Mouse (Mus musculus): ENCODE data around the gene Klhl40. TPM values are rescaled to one million over a fixed set of nuclear protein-coding genes. Genes with fewer than 3 reads are reported as not detected.

The Klhl40 gene
- total RNA-seq, 2 experiments from 2014 or later, result 3.3 to 3.5 TPM

DNA sequence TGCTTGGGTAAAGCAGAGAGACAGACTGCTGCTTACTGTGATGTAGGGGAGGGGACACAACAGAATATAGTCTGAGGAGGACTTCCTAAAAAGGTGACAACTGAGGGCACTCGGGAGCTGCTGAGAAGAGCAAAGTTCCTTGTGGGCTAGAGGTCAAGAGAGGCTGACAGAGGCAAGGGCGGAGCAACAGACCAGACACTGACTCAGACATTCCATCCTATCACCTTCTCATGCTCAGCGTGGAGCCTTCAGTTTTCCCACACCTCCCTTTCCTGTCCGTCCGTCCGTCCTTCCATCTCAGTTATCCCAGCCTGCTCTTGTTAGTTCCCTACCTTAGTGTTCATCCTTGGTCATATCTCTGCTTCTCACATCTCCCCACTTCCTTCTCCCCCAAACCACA, 37.8 kb downstream of the Klhl40 start:
- intact Hi-C loops (cut with DNase I), result no loop called here
- DNase-seq (ENCODE audit: extremely low spot score in 1 of 2, low spot score in 2 of 2), result no peak

DNA sequence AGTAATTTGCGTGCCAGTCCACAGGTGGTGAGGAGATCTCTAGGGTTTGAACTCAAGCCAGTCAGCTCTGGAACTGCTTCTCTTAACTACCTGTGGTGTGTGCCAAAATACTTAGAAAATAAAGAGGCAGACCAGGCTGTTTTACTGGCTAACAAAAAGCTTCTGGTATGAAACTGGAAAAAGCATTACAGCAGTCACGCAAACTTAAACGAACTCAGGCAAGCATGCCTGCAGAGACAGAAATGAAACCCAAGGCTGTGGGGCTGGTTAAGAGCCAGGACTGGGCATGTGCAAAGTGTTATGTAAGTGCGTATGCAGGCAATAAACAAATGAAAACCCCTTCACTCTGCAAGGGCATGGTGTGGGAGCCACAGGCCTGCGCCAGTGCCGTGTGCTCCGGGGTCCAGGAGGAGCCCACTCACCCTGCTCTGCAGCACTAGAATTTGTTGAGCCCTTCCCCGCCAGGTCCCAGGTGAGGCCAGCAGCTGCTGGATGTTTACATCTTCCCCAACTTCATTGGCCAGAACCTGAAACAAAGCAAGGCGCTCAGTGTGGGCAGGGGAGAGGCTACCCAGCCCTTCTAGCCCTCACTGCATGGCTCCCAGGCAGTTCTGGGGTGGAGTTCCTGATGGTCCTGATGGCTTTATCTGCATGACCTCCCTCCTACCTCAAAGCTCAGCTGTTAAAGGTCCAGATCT, 41.8 kb downstream of the Klhl40 start:
- intact Hi-C loops (cut with DNase I), result no loop called here
- peak in 1 of 2 experiments; percentile 23 for DNase-seq (ENCODE audit: extremely low spot score in 1 of 2, low spot score in 2 of 2)

GRCm38 (mm10) chr9:121819771-121820471, 42.5 kb downstream of the Klhl40 start:
- peak in 1 of 2 experiments; percentile 30 for DNase-seq (ENCODE audit: extremely low spot score in 1 of 2, low spot score in 2 of 2)
- intact Hi-C loops (cut with DNase I), result no loop called here

DNA sequence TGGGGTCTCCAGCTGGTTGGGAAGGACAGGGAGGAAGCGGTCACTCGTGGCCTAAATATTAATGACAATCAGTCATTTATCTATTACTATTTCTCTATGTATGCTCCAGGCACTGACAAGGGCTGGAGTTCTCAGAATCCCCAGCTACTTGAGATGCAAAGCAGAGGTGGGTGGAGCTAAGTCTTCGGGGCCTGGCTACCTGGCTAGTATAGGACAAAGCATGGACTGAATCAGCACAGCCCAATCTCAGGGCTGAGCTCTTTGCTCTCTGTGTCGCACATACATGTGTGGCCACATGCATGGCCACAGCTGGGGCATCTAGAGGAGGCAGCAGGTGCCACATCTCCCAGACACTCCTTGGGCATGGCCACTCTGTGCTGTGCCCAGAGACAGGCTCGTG, 43.4 kb downstream of the Klhl40 start:
- no peak for DNase-seq (ENCODE audit: extremely low spot score in 1 of 2, low spot score in 2 of 2)
- intact Hi-C loops (cut with DNase I), result no loop called here

DNA sequence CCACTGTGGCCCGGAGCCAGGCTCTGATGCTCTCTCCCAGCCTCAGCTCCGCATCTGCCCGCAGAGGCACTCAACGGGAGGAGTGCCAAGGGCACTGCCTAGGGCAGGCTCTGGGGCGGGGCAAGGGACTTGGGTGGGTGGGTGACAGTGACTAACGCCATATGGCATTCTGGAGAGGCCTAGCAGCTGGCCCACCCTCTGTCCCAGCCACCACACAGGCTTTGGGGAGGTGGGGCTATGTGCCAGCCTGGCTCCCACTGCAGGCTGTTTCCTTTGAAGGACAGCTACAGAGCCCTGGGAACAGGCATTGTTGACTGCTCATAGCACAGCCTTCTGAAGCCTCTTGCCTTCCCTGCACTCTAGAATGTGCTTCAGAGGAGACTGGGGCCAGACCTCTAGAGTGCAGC, 45.2 kb downstream of the Klhl40 start:
- peak in 1 of 2 experiments; percentile 54 for DNase-seq (ENCODE audit: extremely low spot score in 1 of 2, low spot score in 2 of 2)
- intact Hi-C loops (cut with DNase I), result no loop called here

DNA sequence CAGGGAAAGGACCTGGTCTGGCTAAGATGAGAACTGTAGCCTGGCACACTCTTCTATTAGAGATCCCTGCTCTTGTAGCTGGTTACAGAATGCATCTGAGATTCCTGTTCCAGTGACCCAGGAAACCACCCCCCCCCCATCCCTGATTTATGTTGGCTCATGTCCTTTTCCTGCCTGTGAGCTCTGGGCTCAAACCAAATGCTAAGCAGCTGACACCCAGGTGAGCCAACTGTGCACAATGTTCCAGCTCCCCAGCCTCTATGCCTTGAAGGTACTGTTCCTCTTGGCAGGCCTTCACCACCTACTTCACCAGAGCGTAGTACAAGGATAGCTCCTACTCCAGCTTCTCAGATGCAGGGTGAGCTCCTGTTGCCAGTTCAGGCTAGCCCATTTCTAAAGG, 45.6 kb downstream of the Klhl40 start:
- no peak for DNase-seq (ENCODE audit: extremely low spot score in 1 of 2, low spot score in 2 of 2)
- intact Hi-C loops (cut with DNase I), result no loop called here

DNA sequence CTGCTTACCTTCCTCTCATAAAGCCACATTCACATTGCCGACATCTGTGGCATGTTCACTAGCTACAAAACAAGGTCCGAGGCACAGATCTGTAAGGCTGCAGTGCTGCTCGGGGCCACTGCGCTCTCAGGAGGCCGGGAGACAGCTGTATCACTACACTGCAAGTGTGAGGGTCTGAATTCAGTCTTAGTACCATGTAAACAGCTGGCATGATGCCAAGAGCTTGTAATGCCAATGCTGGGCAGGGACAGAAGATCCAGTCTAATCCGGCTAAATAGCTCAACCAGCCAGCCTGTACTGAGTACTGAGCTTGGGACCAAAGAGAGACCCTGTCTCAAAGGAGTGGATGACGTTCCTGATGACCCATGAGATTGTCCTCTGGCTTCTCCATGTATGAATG, 46.6 kb downstream of the Klhl40 start:
- no peak for DNase-seq (ENCODE audit: extremely low spot score in 1 of 2, low spot score in 2 of 2)
- intact Hi-C loops (cut with DNase I), result no loop called here

GRCm38 (mm10) chr9:121826356-121826755, 48.9 kb downstream of the Klhl40 start:
- intact Hi-C loops (cut with DNase I), result no loop called here
- DNase-seq (ENCODE audit: extremely low spot score in 1 of 2, low spot score in 2 of 2), result no peak

DNA sequence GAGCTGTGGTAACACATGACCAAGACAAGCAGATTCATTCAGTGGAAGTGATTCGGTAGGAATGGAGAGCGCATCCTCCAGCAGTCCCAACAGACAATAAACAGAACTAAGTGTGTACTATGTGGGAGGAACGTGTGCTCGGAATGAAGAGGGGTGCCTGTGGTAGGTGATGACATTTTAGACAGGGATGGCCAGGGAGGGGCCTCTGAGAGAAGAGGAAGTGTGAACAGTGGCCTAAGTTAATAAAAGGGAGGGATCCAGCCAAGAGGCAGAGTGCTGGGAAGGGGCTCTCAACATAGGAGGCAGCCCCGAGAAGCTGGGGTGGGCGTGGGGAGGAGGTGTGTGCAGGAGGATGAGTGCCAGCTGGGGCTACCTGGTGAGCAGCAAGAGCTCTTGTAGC, 50.9 kb downstream of the Klhl40 start:
- intact Hi-C loops (cut with DNase I), result no loop called here
- DNase-seq (ENCODE audit: extremely low spot score in 1 of 2, low spot score in 2 of 2), result no peak

DNA sequence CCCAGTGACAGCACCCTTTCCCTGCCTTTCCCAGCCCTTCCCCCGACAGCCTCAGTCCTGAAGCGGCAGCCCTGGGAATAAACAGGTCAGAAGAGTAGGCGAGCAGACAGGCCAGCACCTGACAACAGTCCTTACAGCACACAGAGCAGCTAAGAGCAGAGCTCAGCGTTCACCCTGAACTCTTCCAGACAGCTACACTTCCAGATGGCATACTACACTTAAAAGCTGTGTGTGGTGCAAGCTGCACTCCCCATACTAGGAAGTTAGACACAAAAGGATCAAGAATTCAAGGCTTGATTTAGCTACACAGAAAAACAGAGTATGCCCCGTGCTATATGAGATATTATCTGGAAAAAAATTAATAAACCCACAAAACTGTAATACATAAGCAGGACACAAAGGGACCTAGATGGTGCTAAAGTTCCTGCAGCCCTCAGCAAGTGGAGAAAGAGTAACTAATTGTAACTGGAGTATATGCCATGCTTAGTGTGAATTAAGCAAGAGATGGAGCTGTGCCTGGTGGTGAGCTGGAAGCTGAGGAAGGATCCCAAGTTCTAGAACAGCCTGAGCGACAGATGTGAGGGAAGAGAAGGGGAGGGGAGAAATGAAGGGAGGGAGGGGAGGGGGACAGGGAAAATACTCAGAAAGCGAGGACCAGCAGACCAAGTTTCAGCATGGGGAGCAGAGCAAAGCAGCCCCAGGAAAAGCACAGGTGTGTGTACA, 52.0 kb downstream of the Klhl40 start:
- DNase-seq (ENCODE audit: extremely low spot score in 1 of 2, low spot score in 2 of 2), result no peak
- intact Hi-C loops (cut with DNase I), result no loop called here

DNA sequence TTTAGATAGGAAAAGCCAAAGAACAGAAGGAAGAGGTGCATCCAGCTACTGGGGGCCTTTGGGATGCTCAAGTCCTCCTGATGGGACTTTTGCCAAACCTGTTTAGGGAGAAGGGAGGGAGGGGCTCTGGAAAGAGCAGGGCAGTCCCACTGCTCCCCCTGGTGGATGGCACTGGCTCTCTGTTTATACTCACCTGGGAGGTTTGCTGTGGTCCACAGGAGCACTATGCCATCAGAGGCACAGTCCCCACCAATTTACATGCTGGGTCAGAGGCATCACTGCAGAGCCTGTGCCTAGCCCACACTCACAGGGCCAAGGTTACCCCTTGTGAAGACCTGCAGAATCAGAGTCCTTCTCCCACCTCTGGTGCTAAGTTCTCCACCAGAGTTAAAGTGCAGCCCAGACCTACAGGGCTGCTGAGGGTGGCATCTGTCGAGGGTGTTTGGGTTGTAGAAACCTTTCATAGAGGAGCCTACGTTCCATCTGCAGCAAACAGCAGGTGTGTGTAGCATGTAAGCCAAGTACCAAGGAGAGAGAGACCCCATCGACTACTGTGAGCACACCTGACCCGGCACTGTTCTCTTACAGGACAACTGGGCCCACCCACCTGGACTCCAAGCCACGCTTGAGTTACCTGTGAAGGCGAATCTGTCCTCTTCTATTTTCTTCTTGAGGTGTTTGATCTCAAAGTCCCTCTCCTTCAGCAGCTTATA, 53.0 kb downstream of the Klhl40 start:
- intact Hi-C loops (cut with DNase I), result loop anchor here (5.0 kb wide), 1 partner anchor 73 kb away; the partner anchor contains the start of gene Zfp651
- DNase-seq (ENCODE audit: extremely low spot score in 1 of 2, low spot score in 2 of 2), result peak in 1 of 2 experiments; percentile 65

DNA sequence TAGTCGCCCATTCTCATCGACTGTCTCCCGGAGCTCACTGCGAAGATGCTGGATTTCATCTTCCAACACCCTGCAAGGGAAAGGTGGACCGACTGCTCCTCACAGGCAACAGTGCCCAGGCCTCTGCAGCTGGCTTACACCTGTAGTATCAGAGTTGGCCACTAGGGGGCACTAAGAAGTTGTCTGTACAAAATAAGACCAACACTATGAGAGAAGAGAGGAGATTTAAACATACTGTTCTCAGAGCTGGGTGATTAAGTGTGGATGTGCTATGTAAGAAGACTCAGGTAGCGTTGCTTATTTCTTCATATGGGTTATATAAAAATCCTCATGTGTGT, 53.5 kb downstream of the Klhl40 start:
- intact Hi-C loops (cut with DNase I), result loop anchor here (5.0 kb wide), 1 partner anchor 74 kb away; the partner anchor contains the start of gene Zfp651
- DNase-seq (ENCODE audit: extremely low spot score in 1 of 2, low spot score in 2 of 2), result peak; percentile 81 to 83

Other genes with a start within 250 kb of the Klhl40 start
- gene Lyzl4, start 135.5 kb upstream of the Klhl40 start, total RNA-seq (2021), result under 1 TPM; 0.87 to 0.97 TPM
- 10 to 100 TPM; 11.8 TPM for gene Vipr1, start 134.9 kb upstream of the Klhl40 start, total RNA-seq (2021)
- gene Sec22c, start 72.1 kb upstream of the Klhl40 start, total RNA-seq (2021), result 10 to 100 TPM; 32.5 to 33.0 TPM
- 10 to 100 TPM; 76.4 to 94.9 TPM for gene Ss18l2, start 67.3 kb upstream of the Klhl40 start, total RNA-seq (2021)
- gene Nktr, start 58.4 kb upstream of the Klhl40 start, total RNA-seq (2021), result 100 to 1,000 TPM; 112 to 119 TPM
- gene Zfp651, start 18.3 kb upstream of the Klhl40 start, total RNA-seq (2021), result 100 to 1,000 TPM; 105 to 110 TPM
- 1 to 10 TPM; 3.8 TPM for gene Hhatl, start 14.9 kb downstream of the Klhl40 start, total RNA-seq (2021)
- 1 to 10 TPM; 9.0 to 9.3 TPM for gene Ccdc13, start 61.9 kb downstream of the Klhl40 start, total RNA-seq (2021)
- gene Higd1a, start 80.8 kb downstream of the Klhl40 start, total RNA-seq (2021), result 10 to 100 TPM; 97.0 to 99.0 TPM
- 1 to 10 TPM; 3.6 to 4.2 TPM for gene Ackr2, start 120.7 kb downstream of the Klhl40 start, total RNA-seq (2021)
- not detected for gene Cyp8b1, start 138.7 kb downstream of the Klhl40 start, total RNA-seq (2021)
- gene Fam198a, start 173.4 kb downstream of the Klhl40 start, total RNA-seq (2021), result 1 to 10 TPM; 3.2 to 4.4 TPM
- 10 to 100 TPM; 38.1 to 40.0 TPM for gene Pomgnt2, start 219.5 kb downstream of the Klhl40 start, total RNA-seq (2021)

Measured in left cerebral cortex, postnatal 10 days (tissue).